Mouse (Mus musculus): ENCODE results near the gene Tnfaip2. TPM values are rescaled to one million over a fixed set of nuclear protein-coding genes. Genes with fewer than 3 reads are reported as not detected.

Gene Tnfaip2
- polyA plus RNA-seq (2012; rRNA removed; ENCODE audit: low replicate concordance) = 8.2 and 13.2 TPM in 2 replicates

GRCm38 (mm10) chr12:111442309-111443010, at the start of gene Tnfaip2:
TSS of gene Tnfaip2 (plus strand) at chr12:111442469.

GRCm38 (mm10) chr12:111406622-111407021, 35.6 kb upstream of the Tnfaip2 start, which contains the start of gene Lbhd2:
TSS of gene Lbhd2 (plus strand) at chr12:111406809.

GRCm38 (mm10) chr12:111416921-111417779, 25.1 kb upstream of the Tnfaip2 start, which contains the start of gene Exoc3l4:
TSS of gene Exoc3l4 (plus strand) at chr12:111417017.

GRCm38 (mm10) chr12:111485652-111486306, 43.5 kb downstream of the Tnfaip2 start, which contains the start of gene Gm266:
TSS of gene Gm266 (minus strand) at chr12:111485823.

Other genes starting within 250 kb of the Tnfaip2 start
- gene Amn, start 171.4 kb upstream of the Tnfaip2 start, polyA plus RNA-seq (2012; rRNA removed; ENCODE audit: low replicate concordance) = 90.2 and 1,263 TPM in 2 replicates
- gene Cdc42bpb, start 64.8 kb upstream of the Tnfaip2 start, polyA plus RNA-seq (2012; rRNA removed; ENCODE audit: low replicate concordance) = 253 and 399 TPM in 2 replicates
- gene Lbhd2, start 35.7 kb upstream of the Tnfaip2 start, polyA plus RNA-seq (2012; rRNA removed; ENCODE audit: low replicate concordance) = 0.58 TPM in 1 of 2 replicates, not detected in the other
- 475 and 938 TPM in 2 replicates for gene Exoc3l4, start 25.5 kb upstream of the Tnfaip2 start, polyA plus RNA-seq (2012; rRNA removed; ENCODE audit: low replicate concordance)
- 0.40 and 0.56 TPM in 2 replicates for gene Gm266, start 43.4 kb downstream of the Tnfaip2 start, polyA plus RNA-seq (2012; rRNA removed; ENCODE audit: low replicate concordance)
- gene Eif5, start 95.5 kb downstream of the Tnfaip2 start, polyA plus RNA-seq (2012; rRNA removed; ENCODE audit: low replicate concordance) = 70.5 and 96.8 TPM in 2 replicates
- 14.8 and 19.2 TPM in 2 replicates for gene Mark3, start 132.1 kb downstream of the Tnfaip2 start, polyA plus RNA-seq (2012; rRNA removed; ENCODE audit: low replicate concordance)
- gene Ckb, start 229.9 kb downstream of the Tnfaip2 start, polyA plus RNA-seq (2012; rRNA removed; ENCODE audit: low replicate concordance) = 1,829 and 2,014 TPM in 2 replicates
- gene Trmt61a, start 235.6 kb downstream of the Tnfaip2 start, polyA plus RNA-seq (2012; rRNA removed; ENCODE audit: low replicate concordance) = 27.7 and 54.5 TPM in 2 replicates

Data from duodenum, adult 2 months (tissue).